Mouse (Mus musculus) heart, adult 2 months (tissue): ENCODE measurements around the gene Ehd1.

ENCODE experiments used
- CTCF ChIP-seq: fragments of 200-600 bp; IDR thresholded peaks from 2 replicates; pipeline ENCODE4 v1.8.1; 2022; ENCODE audit warnings: antibody characterized with exemption, mild to moderate bottlenecking, moderate library complexity
- EP300 ChIP-seq: fragments of 200-500 bp; IDR thresholded peaks from 2 replicates; pipeline ENCODE4 v1.6.1; 2011; ENCODE audit warnings: low read depth, low read length, control low read depth; ENCODE audit not compliant: insufficient read depth
- POLR2A ChIP-seq: fragments of 200-500 bp; IDR thresholded peaks from 2 replicates; pipeline ENCODE4 v1.6.1; 2011; ENCODE audit warnings: mild to moderate bottlenecking, low read depth, low read length, control low read depth; ENCODE audit not compliant: insufficient read depth

DNA sequence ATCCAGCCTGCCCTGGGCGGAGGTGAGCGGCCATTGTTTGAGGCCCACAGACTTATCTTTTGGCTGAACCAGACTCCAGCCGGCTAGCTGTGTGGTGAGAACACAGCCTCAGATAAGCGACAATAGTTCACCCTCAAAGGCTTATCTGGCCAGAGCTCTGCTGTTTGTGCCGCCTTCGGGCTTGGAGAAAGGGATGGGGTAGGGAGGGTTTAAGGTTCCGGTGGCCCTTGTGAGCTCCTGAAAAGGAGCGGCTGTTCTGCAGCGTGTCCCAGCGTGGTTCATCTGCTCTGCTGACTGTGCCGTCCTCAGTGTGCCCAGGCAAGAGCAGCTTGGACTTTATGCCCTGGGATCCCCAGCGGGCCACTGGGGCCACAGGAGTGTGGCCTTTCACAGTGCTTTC, 8.0 kb downstream of the Ehd1 start:
- TF ChIP-seq CTCF (no peak), EP300 (0 out of 2 replicates have a peak, but pooled peaks have one; percentile 54), POLR2A (peak; percentile 44; the same call in 1 of the 2 replicates)
